Mouse (Mus musculus) forebrain, postnatal 0 days (tissue): ENCODE measurements at regions not wholly inside any gene's neighbourhood (a gene's known extent, or its start where the extent isn't known, plus 50 kb on each side); places are given as distances from the start of the nearest gene placed in this dataset.

Experiments
- ATAC-seq: fragments of 200-750 bp; cut with Nextera tagmentation; 2 replicates; pipeline ENCODE4 v1.8.0; 2017; ENCODE audit warnings: mild to moderate bottlenecking, moderate library complexity
- DNase-seq: peaks from one replicate; pipeline ENCODE4 v3.0.0-alpha.2; 2015
- H3K27ac ChIP-seq: fragments of 300-500 bp; sonication (generic); 2 replicates; pipeline ENCODE4 v1.5.1; 2014; ENCODE audit warnings: low read depth, mild to moderate bottlenecking, antibody characterized with exemption, low read length, moderate library complexity, mixed read lengths
- H3K27me3 ChIP-seq: fragments of 300-500 bp; sonication (generic); 2 replicates; pipeline ENCODE4 v1.6.1; 2014; ENCODE audit warnings: mild to moderate bottlenecking, low read length, mixed read lengths; ENCODE audit not compliant: insufficient read depth
- H3K36me3 ChIP-seq: fragments of 300-500 bp; sonication (generic); 2 replicates; pipeline ENCODE4 v1.6.1; 2014; ENCODE audit warnings: mild to moderate bottlenecking, moderate library complexity; ENCODE audit not compliant: insufficient read depth
- H3K4me1 ChIP-seq: fragments of 300-500 bp; sonication (generic); 2 replicates; pipeline ENCODE4 v1.6.1; 2014; ENCODE audit warnings: antibody characterized with exemption; ENCODE audit not compliant: insufficient read depth
- H3K4me2 ChIP-seq: fragments of 300-500 bp; sonication (generic); 2 replicates; pipeline ENCODE4 v1.6.1; 2014; ENCODE audit warnings: low read depth, mild to moderate bottlenecking, moderate library complexity
- H3K4me3 ChIP-seq: fragments of 300-500 bp; sonication (generic); 2 replicates; pipeline ENCODE4 v1.5.1; 2014; ENCODE audit warnings: low read depth, low read length, mixed read lengths
- H3K9ac ChIP-seq: fragments of 300-500 bp; sonication (generic); 2 replicates; pipeline ENCODE4 v1.6.1; 2014; ENCODE audit warnings: mild to moderate bottlenecking
- H3K9me3 ChIP-seq: fragments of 300-500 bp; sonication (generic); 2 replicates; pipeline ENCODE4 v1.6.1; 2016; ENCODE audit warnings: low read length
- CTCF ChIP-seq: sonication (generic); IDR thresholded peaks from 2 replicates; pipeline ENCODE4 v1.5.1; 2016; ENCODE audit warnings: antibody characterized with exemption, control low read depth, low read depth
- WGBS: fragments of 180-500 bp; shearing (Covaris S2); extraction: QIAGEN DNeasy Blood & Tissue Kit; methylation state at CpG from one replicate; pipeline ENCODE4 v1.1.7; 2014; 5-methylcytosine and 5-hydroxymethylcytosine counted together

DNA sequence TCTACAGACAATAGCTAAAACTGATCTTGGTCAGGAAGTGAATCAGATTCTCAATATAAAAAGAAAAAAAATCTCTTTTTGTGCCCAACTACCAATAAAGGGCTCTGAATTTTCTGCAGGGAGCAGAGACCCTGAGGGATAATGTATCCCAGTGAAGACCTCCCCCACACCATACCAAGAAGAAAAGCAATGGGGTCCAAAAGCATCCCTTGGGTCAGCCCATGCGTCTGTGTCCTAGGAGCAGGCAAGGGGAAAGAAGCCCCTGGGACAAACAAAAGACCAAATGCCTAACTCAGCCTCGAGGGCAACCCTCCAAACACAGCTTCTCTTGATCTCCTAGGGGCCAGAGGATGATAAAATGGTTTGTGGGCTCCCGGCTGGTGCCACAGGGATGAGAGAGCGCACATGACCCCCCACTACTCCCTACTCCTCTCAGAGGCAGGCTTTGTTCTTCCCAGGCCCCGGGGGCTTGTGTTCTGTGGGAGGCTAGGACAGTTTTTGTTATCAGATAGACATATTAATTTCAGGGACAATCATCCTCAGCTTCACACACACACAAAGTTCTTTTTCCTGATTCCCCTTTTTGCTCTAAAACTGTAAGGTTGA lies 172.0 kb upstream of the Slc25a13 start:
- Histone ChIP-seq H3K4me2 (no peak overlapping the region), H3K27ac (no peak overlapping the region), H3K4me1 (no peaks in the 10 kb centered on the region), H3K4me3 (no peak overlapping the region), H3K27me3 (no peaks in the 10 kb centered on the region), H3K9ac (no peak overlapping the region), H3K36me3 (no peaks in the 10 kb centered on the region), H3K9me3 (no peaks in the 10 kb centered on the region)
- TF ChIP-seq CTCF: no peak
- ATAC-seq (no peak), DNase-seq (no peak)
- WGBS: 15% methylated on average over 5 of the region's 5 CpGs

- Histone ChIP-seq H3K36me3 (no peaks in the 10 kb centered on the region), H3K27me3 (no peaks in the 10 kb centered on the region), H3K9ac (no peak overlapping the region), H3K4me1 (no peaks in the 10 kb centered on the region), H3K9me3 (no peaks in the 10 kb centered on the region), H3K4me2 (no peak overlapping the region), H3K27ac (no peak overlapping the region), H3K4me3 (no peak overlapping the region)
- ATAC-seq (no peak), DNase-seq (no peak)
- WGBS: 54% methylated on average over 5 of the region's 5 CpGs
- TF ChIP-seq CTCF: no peak
Observed at GRCm38 (mm10) chr6:6387571-6387970, 170.6 kb upstream of the Slc25a13 start.

- H3K4me1 ChIP-seq: no peaks in the 10 kb centered on the region
- WGBS: 83% methylated on average over 7 of the region's 7 CpGs
- TF ChIP-seq CTCF: no peak
- no peak overlapping the region for H3K9ac ChIP-seq
- no peak overlapping the region for H3K27ac ChIP-seq
- no peaks in the 10 kb centered on the region for H3K27me3 ChIP-seq
- no peak overlapping the region for H3K4me3 ChIP-seq
- ATAC-seq (no peak), DNase-seq (no peak)
- no peaks in the 10 kb centered on the region for H3K9me3 ChIP-seq
- H3K4me2 ChIP-seq: no peak overlapping the region
- H3K36me3 ChIP-seq: no peaks in the 10 kb centered on the region
Observed at GRCm38 (mm10) chr6:6384971-6385370, 168.0 kb upstream of the Slc25a13 start.

- WGBS: 93% methylated on average over 6 of the region's 6 CpGs
- H3K9ac ChIP-seq: no peak overlapping the region
- H3K36me3 ChIP-seq: no peaks in the 10 kb centered on the region
- H3K4me1 ChIP-seq: no peaks in the 10 kb centered on the region
- H3K4me2 ChIP-seq: no peak overlapping the region
- no peak overlapping the region for H3K27ac ChIP-seq
- H3K9me3 ChIP-seq: no peaks in the 10 kb centered on the region
- no peak overlapping the region for H3K4me3 ChIP-seq
- DNase-seq: no peak
- no peak for TF ChIP-seq CTCF
- no peaks in the 10 kb centered on the region for H3K27me3 ChIP-seq
- ATAC-seq: no peak
Observed at GRCm38 (mm10) chr6:6384441-6384840, 167.5 kb upstream of the Slc25a13 start.

- H3K4me1 ChIP-seq: no peaks in the 10 kb centered on the region
- no peak for TF ChIP-seq CTCF
- H3K9ac ChIP-seq: no peak overlapping the region
- H3K27me3 ChIP-seq: no peaks in the 10 kb centered on the region
- no peak overlapping the region for H3K4me2 ChIP-seq
- no peaks in the 10 kb centered on the region for H3K9me3 ChIP-seq
- no peak overlapping the region for H3K4me3 ChIP-seq
- 90% methylated on average over 3 of the region's 3 CpGs for WGBS
- DNase-seq (no peak), ATAC-seq (no peak)
- H3K27ac ChIP-seq: no peak overlapping the region
- H3K36me3 ChIP-seq: no peaks in the 10 kb centered on the region
Observed at GRCm38 (mm10) chr6:6372421-6372820, 155.4 kb upstream of the Slc25a13 start.

DNA sequence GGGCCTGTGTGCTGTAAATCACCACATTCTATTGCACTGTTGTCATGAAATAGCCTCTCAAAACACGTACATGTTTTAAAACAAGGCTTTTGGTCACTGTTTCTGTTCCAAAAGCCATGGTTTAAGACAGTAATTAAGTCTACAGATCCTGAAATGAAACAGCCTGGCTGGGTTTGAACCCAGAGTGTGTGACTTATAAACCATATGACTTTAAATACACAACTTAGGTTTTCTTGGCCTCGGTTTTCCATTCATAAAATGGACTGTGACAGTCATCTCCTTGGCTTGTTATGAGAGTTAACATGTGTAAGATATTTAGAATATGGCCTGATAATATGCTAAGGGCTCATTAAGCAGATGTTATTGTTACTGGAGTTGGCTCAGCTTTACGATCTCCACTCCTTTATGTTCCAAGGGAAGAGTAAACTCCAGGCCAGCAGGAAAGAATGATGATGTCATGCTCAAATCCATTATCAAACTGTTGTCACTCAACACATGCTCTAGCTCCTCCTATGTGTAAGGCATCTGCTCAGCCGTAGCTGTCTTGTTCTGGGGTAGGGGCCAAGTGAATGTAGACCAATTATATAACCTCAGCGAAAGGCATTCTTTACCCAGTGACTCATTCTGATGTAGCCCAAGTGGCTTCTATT lies 154.6 kb upstream of the Slc25a13 start:
- no peak for ATAC-seq
- Histone ChIP-seq H3K36me3 (no peaks in the 10 kb centered on the region), H3K4me3 (no peak overlapping the region), H3K4me1 (no peaks in the 10 kb centered on the region), H3K4me2 (no peak overlapping the region), H3K27me3 (no peaks in the 10 kb centered on the region), H3K27ac (no peak overlapping the region), H3K9me3 (no peaks in the 10 kb centered on the region), H3K9ac (no peak overlapping the region)
- DNase-seq: no peak
- 54% methylated on average over 5 of the region's 5 CpGs for WGBS
- TF ChIP-seq CTCF: no peak

- DNase-seq (no peak), ATAC-seq (no peak)
- no peak for TF ChIP-seq CTCF
- H3K4me2 ChIP-seq: no peak overlapping the region
- no peaks in the 10 kb centered on the region for H3K9me3 ChIP-seq
- no peak overlapping the region for H3K9ac ChIP-seq
- H3K4me3 ChIP-seq: no peak overlapping the region
- H3K27me3 ChIP-seq: no peaks in the 10 kb centered on the region
- H3K36me3 ChIP-seq: no peaks in the 10 kb centered on the region
- H3K4me1 ChIP-seq: no peaks in the 10 kb centered on the region
- no peak overlapping the region for H3K27ac ChIP-seq
- 46% methylated on average over 4 of the region's 4 CpGs for WGBS
Observed at GRCm38 (mm10) chr6:6364037-6364436, 147.1 kb upstream of the Slc25a13 start.
